Mouse (Mus musculus) megakaryocyte, embryonic 14.5 days (primary cell): ENCODE results near the gene Slc17a7.

ENCODE experiments used
- FLI1 ChIP-seq: IDR thresholded peaks from 2 replicates; pipeline ENCODE4 v1.6.1; 2012; ENCODE audit warnings: low read length, inconsistent platforms, mixed read lengths
- GATA1 ChIP-seq: IDR thresholded peaks from 3 replicates; pipeline ENCODE4 v1.6.1; 2012; ENCODE audit warnings: mixed read lengths, low read length, inconsistent platforms, borderline replicate concordance

DNA sequence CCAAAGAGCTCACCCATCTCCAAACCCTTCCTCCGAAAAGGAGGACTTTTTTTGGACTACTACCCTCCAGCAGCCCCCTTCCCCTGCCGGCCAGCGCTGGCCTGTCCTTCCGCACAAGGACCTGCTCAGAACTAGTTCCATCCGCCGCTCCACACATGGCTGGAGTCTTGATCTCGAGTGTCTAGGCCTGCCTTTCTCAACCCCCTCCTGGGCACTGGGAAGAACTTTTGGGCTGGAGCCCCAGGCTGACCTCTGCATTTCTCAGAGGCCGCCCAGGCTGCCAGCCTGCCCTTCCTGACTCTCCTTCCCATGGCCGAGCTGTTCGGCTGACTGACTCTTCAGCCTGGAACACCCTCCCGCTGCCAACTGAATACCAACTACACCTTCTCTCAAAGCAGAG, 18.9 kb downstream of the Slc17a7 start:
- TF ChIP-seq GATA1 (no peak), FLI1 (no peak)
